Mouse (Mus musculus): ENCODE measurements at regions not wholly inside any gene's neighbourhood (a gene's known extent, or its start where the extent isn't known, plus 50 kb on each side); places are given as distances from the start of the nearest gene placed in this dataset.

- Histone ChIP-seq H3K9ac (no peak overlapping the region), H3K4me3 (replicated peaks) (no peak overlapping the region), H3K4me2 (no peak overlapping the region), H3K9me3 (no peaks in the 10 kb centered on the region), H3K27me3 (replicated peaks) (no peaks in the 10 kb centered on the region), H3K36me3 (no peaks in the 10 kb centered on the region), H3K27ac (no peak overlapping the region), H3K4me1 (no peaks in the 10 kb centered on the region)
- 63% methylated on average over 9 of the region's 9 CpGs for WGBS
- ATAC-seq (ENCODE audit: insufficient read depth, low FRiP score, low read depth): no peak
Observed at GRCm38 (mm10) chr13:52172706-52173346, 326.3 kb downstream of the Gadd45g start.

GRCm38 (mm10) chr13:52175665-52176064 lies 329.2 kb downstream of the Gadd45g start:
- no peaks in the 10 kb centered on the region for H3K27me3 ChIP-seq (replicated peaks)
- no peaks in the 10 kb centered on the region for H3K9me3 ChIP-seq
- 54% methylated on average over 2 of the region's 2 CpGs for WGBS

GRCm38 (mm10) chr13:52179977-52180376 lies 333.5 kb downstream of the Gadd45g start:
- H3K27ac ChIP-seq: no peak overlapping the region
- no peak overlapping the region for H3K4me2 ChIP-seq
- no peak overlapping the region for H3K4me3 ChIP-seq (replicated peaks)
- WGBS: 84% methylated on average over 4 of the region's 4 CpGs
- H3K9me3 ChIP-seq: no peaks in the 10 kb centered on the region
- no peaks in the 10 kb centered on the region for H3K4me1 ChIP-seq
- no peaks in the 10 kb centered on the region for H3K36me3 ChIP-seq
- no peak overlapping the region for H3K9ac ChIP-seq
- no peak for ATAC-seq (ENCODE audit: insufficient read depth, low FRiP score, low read depth)
- H3K27me3 ChIP-seq (replicated peaks): no peaks in the 10 kb centered on the region

More at GRCm38 (mm10) chr13:52175665-52176064, 329.2 kb downstream of the Gadd45g start:
- Histone ChIP-seq H3K9ac (no peak overlapping the region), H3K27ac (no peak overlapping the region), H3K36me3 (no peaks in the 10 kb centered on the region), H3K4me2 (no peak overlapping the region), H3K4me3 (replicated peaks) (no peak overlapping the region), H3K4me1 (no peaks in the 10 kb centered on the region)
- ATAC-seq (ENCODE audit: insufficient read depth, low FRiP score, low read depth): no peak

DNA sequence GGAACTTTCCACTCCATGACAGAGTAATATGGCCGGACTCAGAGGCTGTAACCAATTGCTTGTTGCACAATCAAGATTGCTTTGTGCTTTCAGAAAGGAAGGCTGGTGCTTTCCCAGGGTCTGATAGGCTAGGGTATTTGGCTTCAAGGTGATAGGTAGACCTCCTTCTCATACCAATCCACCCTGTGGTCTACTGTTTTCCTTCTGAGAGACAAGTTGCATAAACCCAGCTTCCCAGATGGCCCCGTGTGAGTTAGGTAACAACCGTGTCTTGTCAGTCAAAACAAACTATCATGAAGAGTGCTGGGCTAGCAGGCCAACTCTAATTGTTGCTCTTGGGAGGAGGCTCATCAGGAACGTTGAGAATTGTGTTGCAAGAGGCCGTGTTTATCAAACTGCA lies 337.2 kb downstream of the Gadd45g start:
- Histone ChIP-seq H3K27me3 (replicated peaks) (no peaks in the 10 kb centered on the region), H3K36me3 (no peaks in the 10 kb centered on the region), H3K9ac (no peak overlapping the region), H3K4me1 (no peaks in the 10 kb centered on the region), H3K4me2 (no peak overlapping the region), H3K9me3 (no peaks in the 10 kb centered on the region), H3K27ac (no peak overlapping the region), H3K4me3 (replicated peaks) (no peak overlapping the region)
- ATAC-seq (ENCODE audit: insufficient read depth, low FRiP score, low read depth): no peak
- 50% methylated on average over 5 of the region's 5 CpGs for WGBS

GRCm38 (mm10) chr13:52185574-52185973 lies 339.1 kb downstream of the Gadd45g start:
- no peaks in the 10 kb centered on the region for H3K4me1 ChIP-seq
- no peak overlapping the region for H3K4me3 ChIP-seq (replicated peaks)
- no peak overlapping the region for H3K4me2 ChIP-seq
- 74% methylated on average over 1 of the region's 1 CpGs for WGBS
- no peaks in the 10 kb centered on the region for H3K36me3 ChIP-seq
- no peaks in the 10 kb centered on the region for H3K27me3 ChIP-seq (replicated peaks)
- no peak overlapping the region for H3K27ac ChIP-seq
- H3K9ac ChIP-seq: no peak overlapping the region
- no peak for ATAC-seq (ENCODE audit: insufficient read depth, low FRiP score, low read depth)
- H3K9me3 ChIP-seq: no peaks in the 10 kb centered on the region

DNA sequence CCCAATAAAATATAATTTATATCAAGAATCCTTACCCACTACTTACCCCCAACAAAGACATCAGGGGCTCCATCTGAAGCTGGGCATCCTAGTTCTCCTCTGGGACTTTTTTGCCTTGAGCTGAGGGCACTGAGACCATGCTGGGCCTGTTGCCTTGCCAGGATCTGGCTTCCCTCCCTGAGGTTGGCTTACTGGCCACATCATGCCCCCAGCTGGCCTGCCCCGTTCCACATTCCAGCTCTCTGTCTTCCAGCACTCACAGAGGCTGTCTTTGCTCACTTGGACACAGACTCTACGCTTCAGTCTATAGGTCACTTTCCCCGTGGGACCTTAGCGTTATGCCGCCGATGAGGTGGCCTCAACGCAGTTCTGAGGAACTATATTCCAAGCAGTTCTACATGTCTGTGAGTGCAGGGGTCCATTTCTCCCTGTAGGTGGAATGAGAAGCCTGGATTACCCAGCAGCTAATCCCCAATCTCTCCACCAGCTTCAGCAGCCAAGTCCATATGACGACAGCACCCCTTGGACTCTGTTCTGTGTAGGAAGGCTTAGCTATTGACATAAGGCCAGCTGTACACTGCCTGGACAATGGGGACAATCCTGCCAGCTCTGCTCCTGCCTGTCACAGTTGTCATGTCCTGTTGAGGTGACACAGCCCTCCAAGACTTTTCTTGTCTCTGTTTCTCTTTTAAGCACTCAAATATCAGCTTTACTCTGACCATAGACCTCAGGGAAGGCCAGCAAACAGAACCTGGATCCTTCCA lies 341.5 kb downstream of the Gadd45g start:
- WGBS: 80% methylated on average over 8 of the region's 8 CpGs
- no peaks in the 10 kb centered on the region for H3K9me3 ChIP-seq
- no peak for ATAC-seq (ENCODE audit: insufficient read depth, low FRiP score, low read depth)

GRCm38 (mm10) chr13:52188605-52189003 lies 342.1 kb downstream of the Gadd45g start:
- Histone ChIP-seq H3K27ac (no peak overlapping the region), H3K4me3 (replicated peaks) (no peak overlapping the region), H3K27me3 (replicated peaks) (no peaks in the 10 kb centered on the region), H3K36me3 (no peaks in the 10 kb centered on the region), H3K4me1 (no peaks in the 10 kb centered on the region), H3K9ac (no peak overlapping the region), H3K4me2 (no peak overlapping the region), H3K9me3 (no peaks in the 10 kb centered on the region)
- WGBS: 73% methylated on average over 2 of the region's 2 CpGs
- no peak for ATAC-seq (ENCODE audit: insufficient read depth, low FRiP score, low read depth)

More for the DNA sequence above, 341.5 kb downstream of the Gadd45g start:
- H3K4me2 ChIP-seq: no peak overlapping the region
- no peaks in the 10 kb centered on the region for H3K27me3 ChIP-seq (replicated peaks)
- H3K36me3 ChIP-seq: no peaks in the 10 kb centered on the region
- no peak overlapping the region for H3K27ac ChIP-seq
- H3K9ac ChIP-seq: no peak overlapping the region
- H3K4me1 ChIP-seq: no peaks in the 10 kb centered on the region
- no peak overlapping the region for H3K4me3 ChIP-seq (replicated peaks)

- Histone ChIP-seq H3K4me1 (no peaks in the 10 kb centered on the region), H3K27me3 (replicated peaks) (no peaks in the 10 kb centered on the region), H3K9ac (no peak overlapping the region), H3K27ac (no peak overlapping the region), H3K36me3 (no peaks in the 10 kb centered on the region), H3K9me3 (no peaks in the 10 kb centered on the region), H3K4me2 (no peak overlapping the region), H3K4me3 (replicated peaks) (no peak overlapping the region)
- 62% methylated on average over 10 of the region's 10 CpGs for WGBS
- no peak for ATAC-seq (ENCODE audit: insufficient read depth, low FRiP score, low read depth)
Observed at GRCm38 (mm10) chr13:52189382-52189923, 341.6 kb downstream of the Diras2 start.

GRCm38 (mm10) chr13:52190256-52190655 lies 340.8 kb downstream of the Diras2 start:
- no peak for ATAC-seq (ENCODE audit: insufficient read depth, low FRiP score, low read depth)
- Histone ChIP-seq H3K9me3 (no peaks in the 10 kb centered on the region), H3K27me3 (replicated peaks) (no peaks in the 10 kb centered on the region), H3K9ac (no peak overlapping the region), H3K4me3 (replicated peaks) (no peak overlapping the region), H3K36me3 (no peaks in the 10 kb centered on the region), H3K4me2 (no peak overlapping the region), H3K27ac (no peak overlapping the region), H3K4me1 (no peaks in the 10 kb centered on the region)
- WGBS: 50% methylated on average over 9 of the region's 9 CpGs

- Histone ChIP-seq H3K9me3 (no peaks in the 10 kb centered on the region), H3K36me3 (no peaks in the 10 kb centered on the region), H3K4me3 (replicated peaks) (no peak overlapping the region), H3K27ac (no peak overlapping the region), H3K4me2 (no peak overlapping the region), H3K27me3 (replicated peaks) (no peaks in the 10 kb centered on the region), H3K9ac (no peak overlapping the region), H3K4me1 (no peaks in the 10 kb centered on the region)
- no peak for ATAC-seq (ENCODE audit: insufficient read depth, low FRiP score, low read depth)
- 73% methylated on average over 15 of the region's 15 CpGs for WGBS
Observed at GRCm38 (mm10) chr13:52190848-52191590, 340.1 kb downstream of the Diras2 start.

DNA sequence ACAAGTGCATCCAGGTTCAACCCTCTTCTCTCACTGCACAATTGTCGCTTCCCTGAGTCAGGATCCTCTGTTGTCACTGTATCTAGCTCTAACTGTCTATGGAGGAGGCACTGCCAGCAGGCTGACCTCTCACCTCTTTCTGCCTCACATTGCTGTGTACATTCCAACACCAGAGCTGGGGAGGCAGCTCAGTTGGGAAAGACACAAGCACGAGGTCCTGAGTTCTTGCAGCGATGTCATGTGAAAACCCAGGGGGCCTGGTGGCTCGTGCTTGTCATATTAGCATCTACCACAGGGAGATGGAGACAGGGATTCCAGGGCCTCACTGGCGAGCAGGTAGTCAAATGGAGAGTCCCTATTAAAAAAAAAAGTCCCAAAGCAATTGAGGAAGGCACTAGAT lies 334.2 kb downstream of the Diras2 start:
- Histone ChIP-seq H3K27me3 (replicated peaks) (no peaks in the 10 kb centered on the region), H3K27ac (no peak overlapping the region), H3K4me3 (replicated peaks) (no peak overlapping the region), H3K9ac (no peak overlapping the region), H3K36me3 (no peaks in the 10 kb centered on the region), H3K9me3 (no peaks in the 10 kb centered on the region), H3K4me2 (no peak overlapping the region), H3K4me1 (no peaks in the 10 kb centered on the region)
- ATAC-seq (ENCODE audit: insufficient read depth, low FRiP score, low read depth): no peak
- WGBS: 64% methylated on average over 5 of the region's 5 CpGs
